In the genomic region with DNA sequence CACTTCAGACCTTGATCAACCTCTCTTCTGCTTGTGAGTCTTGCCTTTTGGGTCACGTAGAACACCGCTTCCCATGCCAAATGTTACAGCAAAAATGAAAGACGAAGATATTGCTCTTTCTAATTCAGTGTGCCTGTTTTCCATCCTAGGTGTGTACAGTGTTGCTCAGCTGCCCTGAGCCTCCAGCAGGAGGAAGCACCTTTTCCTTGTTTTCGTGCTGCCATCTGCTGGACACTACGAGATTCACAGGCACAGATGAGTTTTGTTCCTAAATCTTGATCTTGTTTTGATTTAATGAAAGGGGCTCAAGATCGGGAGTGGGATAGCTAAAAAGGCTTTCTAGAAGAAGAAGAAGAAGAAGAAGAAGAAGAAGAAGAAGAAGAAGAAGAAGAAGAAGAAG, we compare ENCODE assay signal across 9 mouse cellular contexts. TPM values are rescaled to one million over a fixed set of nuclear protein-coding genes. Genes with fewer than 3 reads are reported as not detected.
A peak's percentile ranks its signal among the peaks of the same experiment; 100 is the strongest.
DNase-seq lines count a peak whose midpoint lies in the region; TF ChIP-seq lines count a peak whose summit lies in the region.
"Had no signal": no experiment of that assay in that cellular context is flagged by ENCODE, and none has a peak within 500 bp of the region (broad histone marks: within the 10 kb centered on the region; RNA-seq: fewer than 3 reads in every experiment).

No protein-coding gene starts in this region.

- TF ChIP-seq POLR2A in testis, adult 2 months (IDR thresholded peaks at IDR 0.05; ENCODE audit: control insufficient read depth, low read depth, low read length): no peak
- no peak for TF ChIP-seq POLR2A in lung, adult 2 months (IDR thresholded peaks at IDR 0.05; ENCODE audit: borderline replicate concordance, extremely low read depth, low read depth, low read length)

- peak; percentile 28 to 78 for DNase-seq in adrenal gland, adult (ENCODE audit: inconsistent age in 2 of 2, low spot score in 1 of 2)
- no peak for DNase-seq in adrenal gland, postnatal 4 days (ENCODE audit: low spot score in 2 of 2)
- DNase-seq in testis, postnatal 14 days (ENCODE audit: low spot score): no peak
- peak; percentile 78 for DNase-seq in embryo, embryonic 10.5 days (ENCODE audit: low spot score)
- DNase-seq in kidney, postnatal 14 days: peak; percentile 43
- peak; percentile 15 for DNase-seq in lung, adult 2 months
- peak; percentile 1 for DNase-seq in yolk sac, embryonic 10.5 days (ENCODE audit: low spot score)

- 16% methylated on average over 6 of the region's 6 CpGs for WGBS in lung, adult 2 months

- no peak overlapping the region for H3K4me3 ChIP-seq in testis, adult 2 months (ENCODE audit: control insufficient read depth, low read depth, low read length)
- no peak overlapping the region for H3K4me3 ChIP-seq in lung, adult 2 months (replicated peaks; ENCODE audit: extremely low read depth, low read depth, low read length)

- no peaks in the 10 kb centered on the region for H3K36me3 ChIP-seq in testis, adult 2 months (ENCODE audit: control insufficient read depth, insufficient read depth, low read length)

- peak; percentile 76; the same call in 1 of the 2 replicates for TF ChIP-seq CTCF in testis, adult 2 months (IDR thresholded peaks at IDR 0.05; ENCODE audit: control insufficient read depth, insufficient read depth, insufficient replicate concordance, low read depth, low read length)
- peak; percentile 88 for TF ChIP-seq CTCF in lung, adult 2 months (IDR thresholded peaks at IDR 0.05; ENCODE audit: insufficient read depth, low read length)

- no peak overlapping the region for H3K27ac ChIP-seq in testis, adult 2 months (ENCODE audit: control insufficient read depth, insufficient read depth, low read depth, low read length)

- H3K4me1 ChIP-seq in testis, adult 2 months (ENCODE audit: control insufficient read depth, insufficient read depth, low read length): no peaks in the 10 kb centered on the region
- no peaks in the 10 kb centered on the region for H3K4me1 ChIP-seq in lung, adult 2 months (ENCODE audit: control insufficient read depth, insufficient read depth, low read length)

- H3K27me3 ChIP-seq in testis, adult 2 months (ENCODE audit: control insufficient read depth, insufficient read depth, low read length): no peaks in the 10 kb centered on the region

RNA-seq across cellular contexts. Expression of a gene that starts 40.3 kb away (rescaled TPM):
- not detected for total RNA-seq in adrenal gland, postnatal 4 days (2021)
- 5.0 and 111 TPM in 2 replicates for polyA plus RNA-seq in testis, adult 2 months (2012; rRNA removed)
- polyA plus RNA-seq in lung, adult 2 months (2012; rRNA removed): not detected in 2 replicates
- total RNA-seq: hematopoietic stem cell, adult 5-6 weeks had no signal

Comparison
In these comparisons a context has a peak if more than half of its experiments do, and no peak if none do; other contexts are left out.
1. DNase-seq: peak in adrenal gland, adult (2 of 2), embryo, embryonic 10.5 days (single experiment), kidney, postnatal 14 days (single experiment), lung, adult 2 months (single experiment) and yolk sac, embryonic 10.5 days (single experiment); none in adrenal gland, postnatal 4 days (0 of 2) and testis, postnatal 14 days (single experiment).